15 mouse cellular contexts compared by ENCODE assay signal in the genomic region with DNA sequence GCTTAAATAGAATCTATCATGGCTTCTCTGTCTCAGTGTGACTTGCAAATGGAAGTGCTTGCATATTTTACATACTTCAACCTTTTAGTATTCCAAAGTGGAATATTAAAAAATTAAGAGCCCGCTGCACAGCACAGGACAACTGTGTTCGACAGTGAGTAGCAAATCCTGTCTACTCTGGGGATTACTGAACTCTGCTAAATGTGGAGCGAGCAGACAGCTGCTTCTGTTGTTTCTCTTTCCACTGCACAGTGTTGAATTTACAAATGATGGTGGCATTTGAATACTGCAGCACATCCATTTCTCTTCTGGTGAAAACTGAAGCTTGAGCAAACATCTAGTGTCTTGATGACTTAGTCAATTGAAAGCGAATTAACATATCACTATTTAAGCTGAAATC.
"Had no signal": no experiment of that assay in that cellular context is flagged by ENCODE, and none has a peak within 500 bp of the region (broad histone marks: within the 10 kb centered on the region; RNA-seq: fewer than 3 reads in every experiment).

No protein-coding gene starts in this region.

- H3K27ac ChIP-seq: kidney, postnatal 0 days; limb, embryonic 13.5 days; liver, embryonic 15.5 days; neural tube, embryonic 13.5 days; stomach, embryonic 15.5 days had no signal

- H3K9ac ChIP-seq: limb, embryonic 13.5 days; liver, embryonic 15.5 days; neural tube, embryonic 13.5 days; stomach, embryonic 15.5 days had no signal

- ATAC-seq: lung, postnatal 0 days had no signal

- H3K4me3 ChIP-seq: limb, embryonic 13.5 days; liver, embryonic 15.5 days; neural tube, embryonic 13.5 days; stomach, embryonic 15.5 days had no signal

- H3K4me1 ChIP-seq: limb, embryonic 13.5 days; liver, embryonic 15.5 days; neural tube, embryonic 13.5 days; stomach, embryonic 15.5 days had no signal

- DNase-seq: kidney, adult 11 months; kidney, adult 9 months; kidney, postnatal 36 days; lung, adult 2 months; lung, postnatal 36 days; right cerebral cortex, postnatal 14 days; thymus, adult 2 months; thymus, postnatal 25 days had no signal

- H3K4me2 ChIP-seq: limb, embryonic 13.5 days; liver, embryonic 11.5 days; liver, embryonic 15.5 days; neural tube, embryonic 13.5 days; stomach, embryonic 15.5 days had no signal

- H3K9me3 ChIP-seq: limb, embryonic 13.5 days; liver, embryonic 15.5 days; neural tube, embryonic 13.5 days; stomach, embryonic 15.5 days had no signal

- H3K27me3 ChIP-seq: limb, embryonic 13.5 days; liver, embryonic 15.5 days; neural tube, embryonic 13.5 days; stomach, embryonic 15.5 days had no signal

- H3K36me3 ChIP-seq: limb, embryonic 13.5 days; liver, embryonic 15.5 days; neural tube, embryonic 13.5 days; stomach, embryonic 15.5 days had no signal
